Mouse (Mus musculus) MEL-GATA-1-ER (cell line): Measurements from ENCODE around the gene Ublcp1.

Experiments used
- DNase-seq: peaks from one replicate; pipeline ENCODE4 v3.0.0-alpha.2; 2012; ENCODE audit warnings: low read depth; ENCODE audit errors: extremely low read depth

Ublcp1 gene

GRCm38 (mm10) chr11:44422337-44423111 is 47.8 kb downstream of the Ublcp1 start:
- DNase-seq, result no peak

GRCm38 (mm10) chr11:44417403-44417802 is 52.9 kb downstream of the Ublcp1 start:
- DNase-seq, result no peak

GRCm38 (mm10) chr11:44414605-44415004 is 55.7 kb downstream of the Ublcp1 start:
- no peak for DNase-seq

- DNase-seq, result no peak
Observed at GRCm38 (mm10) chr11:44413371-44413770, 56.9 kb downstream of the Ublcp1 start.

- DNase-seq, result no peak
Observed at GRCm38 (mm10) chr11:44412276-44412675, 58.0 kb downstream of the Ublcp1 start.

GRCm38 (mm10) chr11:44410413-44410812 is 59.9 kb downstream of the Ublcp1 start:
- DNase-seq, result no peak

GRCm38 (mm10) chr11:44408626-44409025 is 61.7 kb downstream of the Ublcp1 start:
- no peak for DNase-seq

GRCm38 (mm10) chr11:44406457-44406856 is 63.8 kb downstream of the Ublcp1 start:
- DNase-seq, result no peak

- no peak for DNase-seq
Observed at GRCm38 (mm10) chr11:44405961-44406360, 64.3 kb downstream of the Ublcp1 start.

- DNase-seq, result no peak
Observed at GRCm38 (mm10) chr11:44405113-44405512, 65.2 kb downstream of the Ublcp1 start.
